Mouse (Mus musculus) A20 (cell line): ENCODE results near the gene Arid5b.

Source experiments
- DNase-seq: peaks from one replicate; pipeline ENCODE4 v3.0.0-alpha.2; 2011; ENCODE audit warnings: low read depth, low spot score

Gene Arid5b

GRCm38 (mm10) chr10:68164723-68165706 is 113.5 kb downstream of the Arid5b start:
- DNase-seq = no peak

DNA sequence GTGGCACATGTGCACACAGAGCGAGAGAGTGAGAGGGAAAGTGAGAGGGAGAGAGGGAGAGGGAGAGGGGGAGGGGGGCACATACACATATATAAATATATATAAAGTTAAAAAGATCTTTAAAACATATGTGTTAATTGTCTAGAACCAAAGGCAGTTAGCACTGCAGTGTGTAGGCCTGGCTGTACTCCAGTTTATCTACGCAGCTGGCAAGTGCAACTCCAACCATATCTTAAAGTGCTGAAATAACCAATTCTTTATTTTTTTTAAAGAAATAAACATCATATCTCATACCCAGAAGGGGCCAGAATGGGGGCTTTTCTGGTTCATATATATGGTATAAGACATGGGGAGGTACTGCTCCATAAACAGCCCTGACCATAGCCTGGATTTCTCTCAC is 114.4 kb downstream of the Arid5b start:
- no peak for DNase-seq

DNA sequence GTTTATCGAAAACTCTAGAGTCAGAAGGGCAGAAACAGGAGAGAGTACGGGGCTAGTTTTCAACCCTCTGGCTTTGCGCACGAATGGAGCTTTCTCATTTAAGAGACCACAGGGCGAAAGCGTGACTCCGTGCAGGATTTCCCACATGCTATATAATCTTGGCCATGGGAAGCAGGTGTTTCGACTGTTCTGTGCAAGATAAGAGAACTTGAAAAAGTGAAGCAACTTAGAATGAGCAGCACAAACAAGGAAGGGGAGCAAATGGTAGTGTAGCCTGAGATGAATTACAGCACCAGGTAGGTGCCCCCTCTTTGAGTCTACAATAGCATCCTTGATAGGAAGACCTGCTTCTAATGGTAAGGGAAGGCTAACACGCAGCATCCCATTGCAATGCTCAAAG is 118.8 kb downstream of the Arid5b start:
- DNase-seq = no peak

GRCm38 (mm10) chr10:68158555-68158954 is 120.0 kb downstream of the Arid5b start:
- no peak for DNase-seq

- no peak for DNase-seq
These were observed 121.0 kb downstream of the Arid5b start for GRCm38 (mm10) chr10:68157511-68157910.

DNA sequence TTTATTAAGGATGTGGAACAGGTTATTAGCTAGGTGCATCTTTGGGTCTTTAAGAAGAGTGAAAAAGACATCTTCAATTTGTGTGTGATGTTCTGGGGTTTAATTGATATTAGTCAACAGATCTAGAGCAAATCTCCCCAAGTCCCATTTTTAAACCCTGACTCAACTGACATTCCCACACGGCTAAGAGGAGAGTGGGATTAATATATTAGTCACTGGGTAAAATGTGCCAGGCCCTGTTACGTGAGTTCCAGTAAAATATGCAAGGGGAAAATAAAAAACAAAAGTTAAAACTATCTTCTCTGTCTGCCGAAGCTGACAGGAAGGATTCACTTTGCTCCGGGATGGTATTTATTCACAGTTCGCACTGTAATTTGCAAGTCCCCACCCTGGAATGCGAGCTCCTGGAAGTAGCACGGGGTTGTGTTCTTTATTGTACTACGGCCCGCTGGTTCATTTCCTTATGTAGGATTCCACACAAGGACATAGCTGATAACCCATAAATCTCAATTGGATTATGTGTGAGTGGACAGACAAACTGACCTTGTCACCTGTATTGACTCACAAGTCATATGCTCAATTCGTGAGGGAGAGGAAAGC is 121.8 kb downstream of the Arid5b start:
- no peak for DNase-seq

- no peak for DNase-seq
These were observed 122.4 kb downstream of the Arid5b start for GRCm38 (mm10) chr10:68156159-68156558.

GRCm38 (mm10) chr10:68155431-68156119 is 123.0 kb downstream of the Arid5b start:
- no peak for DNase-seq

DNA sequence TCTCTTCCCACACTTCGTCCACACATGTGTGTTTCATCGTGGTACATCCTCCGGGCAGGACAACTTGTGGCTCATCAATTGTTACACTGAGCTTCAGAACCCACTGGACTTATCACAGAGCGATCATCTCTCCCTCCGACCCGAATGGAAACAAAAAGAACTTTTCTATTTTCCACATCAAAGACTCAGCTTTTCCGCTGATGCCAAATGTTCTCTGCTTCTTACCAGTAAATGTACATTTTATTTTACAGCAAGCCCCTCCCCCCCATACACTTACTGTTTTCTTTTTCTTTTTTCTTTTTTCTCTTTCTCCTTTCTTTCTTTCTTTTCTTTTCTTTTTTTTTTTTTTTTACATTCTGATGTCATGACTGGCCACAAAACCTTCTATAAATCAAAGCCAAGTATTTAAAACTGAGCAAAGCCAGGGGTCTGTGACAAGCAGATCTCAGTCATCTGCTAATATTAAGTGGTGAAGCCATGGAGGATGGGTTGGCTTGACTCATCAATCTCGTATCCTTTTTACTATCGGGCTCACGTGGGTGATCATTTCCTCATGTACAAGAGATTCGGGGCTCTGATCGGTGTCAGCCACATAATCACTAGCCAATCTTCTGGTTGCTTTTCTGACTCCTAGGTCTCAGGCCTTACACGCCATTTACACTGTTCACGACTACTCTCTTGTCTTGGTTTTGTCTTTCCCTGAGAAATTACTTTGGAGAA is 124.3 kb downstream of the Arid5b start:
- no peak for DNase-seq

DNA sequence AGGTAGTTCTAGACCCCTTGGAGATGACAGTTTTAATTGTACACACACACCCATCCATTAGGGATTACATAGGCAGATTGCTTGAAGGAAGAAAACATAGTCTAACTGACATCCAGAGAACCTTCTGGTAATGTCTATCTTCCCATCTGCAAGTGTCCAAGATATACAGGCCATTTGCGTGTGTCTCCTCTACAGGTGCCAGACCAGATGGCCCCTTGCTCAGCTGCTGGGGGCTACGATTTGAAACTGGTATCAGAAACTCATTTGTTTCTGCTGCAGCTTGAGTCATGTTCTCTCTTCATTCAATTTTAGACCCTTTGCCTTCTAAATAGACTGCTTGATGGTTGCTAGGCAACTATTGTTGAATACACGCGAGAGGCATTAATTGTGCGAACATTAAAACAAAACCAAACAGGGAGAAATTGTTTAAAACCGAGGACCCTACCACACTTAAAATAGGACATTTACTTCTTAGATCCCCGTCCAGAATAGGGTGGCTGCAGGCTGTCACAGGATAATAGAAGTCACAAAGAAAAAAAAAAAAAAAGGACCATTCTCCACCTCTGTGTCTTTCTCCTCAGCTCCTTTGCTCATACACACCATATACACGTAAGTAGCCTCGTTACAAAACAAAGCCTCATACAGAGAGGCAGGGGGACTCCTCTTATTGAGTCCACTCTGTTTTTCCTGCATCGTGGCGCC is 125.0 kb downstream of the Arid5b start:
- no peak for DNase-seq

DNA sequence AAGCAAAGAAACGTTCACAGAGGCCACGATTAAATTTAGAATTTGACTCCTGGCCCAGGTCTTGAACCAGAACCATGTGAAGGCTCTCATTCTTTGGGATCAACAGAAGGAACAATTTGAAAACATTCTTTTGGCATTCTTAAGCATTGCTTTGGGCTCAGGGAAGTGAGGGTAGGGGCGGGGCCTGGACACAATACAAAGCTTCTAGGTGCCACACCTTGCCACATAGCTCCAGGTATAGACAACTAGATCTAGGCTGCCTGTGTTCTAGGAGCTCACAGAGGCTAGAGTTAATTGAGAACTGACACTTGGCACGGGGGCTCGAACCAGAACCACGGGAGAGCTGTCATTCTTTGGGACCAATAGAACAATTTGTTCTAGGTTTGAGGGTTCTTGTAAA is 130.0 kb downstream of the Arid5b start:
- no peak for DNase-seq

DNA sequence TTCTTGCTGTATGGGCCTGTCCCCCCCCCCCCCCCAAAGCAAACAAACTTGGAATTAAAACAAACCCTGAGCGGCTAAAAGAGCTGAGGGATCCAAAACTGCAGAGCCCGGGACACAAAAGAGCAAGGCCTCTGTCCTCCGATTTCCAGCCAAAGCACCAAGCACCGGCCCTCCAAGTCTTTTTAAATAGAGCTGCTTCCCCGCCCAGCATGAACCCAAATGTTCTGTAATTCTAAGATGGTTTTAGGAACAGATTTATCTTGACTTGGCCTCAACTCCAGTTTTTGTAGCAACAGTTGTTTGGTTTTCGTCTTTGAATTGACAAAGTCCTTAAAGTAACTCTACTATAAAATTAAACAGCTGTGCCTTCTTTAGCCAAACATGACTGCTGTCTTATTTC is 130.8 kb downstream of the Arid5b start:
- DNase-seq = no peak

GRCm38 (mm10) chr10:68146842-68147241 is 131.7 kb downstream of the Arid5b start:
- DNase-seq = peak; percentile 64

- no peak for DNase-seq
These were observed 133.1 kb downstream of the Arid5b start for GRCm38 (mm10) chr10:68145286-68145950.

DNA sequence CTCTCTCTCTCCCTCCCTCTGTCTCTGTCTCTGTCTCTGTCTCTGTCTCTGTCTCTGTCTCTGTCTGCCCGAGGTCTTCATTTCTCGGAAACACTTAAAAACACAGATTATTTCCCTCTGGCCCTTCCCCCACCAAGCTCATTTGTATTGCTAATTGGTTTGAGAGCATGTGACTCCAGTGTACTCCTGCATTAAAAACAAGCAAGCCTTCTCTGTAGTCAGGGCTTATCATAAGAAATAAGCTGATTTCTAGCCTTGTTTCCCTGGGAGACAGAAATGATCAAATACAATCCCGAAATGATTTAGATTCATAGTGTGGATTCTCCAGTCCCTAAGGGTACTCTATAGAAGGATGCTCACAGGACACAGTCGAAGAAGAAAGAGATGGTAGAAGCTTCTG is 136.0 kb downstream of the Arid5b start:
- DNase-seq = no peak

DNA sequence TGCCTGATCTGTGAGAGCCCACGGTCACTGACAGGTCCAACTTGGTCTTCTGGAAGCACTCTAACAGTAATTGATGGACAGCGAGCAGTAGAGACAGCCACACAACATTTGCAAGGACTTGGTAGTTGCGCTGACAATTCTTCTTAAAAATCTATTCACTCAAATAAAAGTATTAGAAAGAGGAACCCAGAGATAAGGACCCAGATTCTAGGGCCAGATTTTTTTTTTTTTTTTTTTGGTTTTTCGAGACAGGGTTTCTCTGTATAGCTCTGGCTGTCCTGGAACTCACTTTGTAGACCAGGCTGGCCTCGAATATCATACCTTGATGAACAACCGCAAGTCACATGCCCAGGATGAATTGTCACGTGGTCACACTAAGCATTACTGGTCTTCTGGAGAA is 137.0 kb downstream of the Arid5b start:
- no peak for DNase-seq

DNA sequence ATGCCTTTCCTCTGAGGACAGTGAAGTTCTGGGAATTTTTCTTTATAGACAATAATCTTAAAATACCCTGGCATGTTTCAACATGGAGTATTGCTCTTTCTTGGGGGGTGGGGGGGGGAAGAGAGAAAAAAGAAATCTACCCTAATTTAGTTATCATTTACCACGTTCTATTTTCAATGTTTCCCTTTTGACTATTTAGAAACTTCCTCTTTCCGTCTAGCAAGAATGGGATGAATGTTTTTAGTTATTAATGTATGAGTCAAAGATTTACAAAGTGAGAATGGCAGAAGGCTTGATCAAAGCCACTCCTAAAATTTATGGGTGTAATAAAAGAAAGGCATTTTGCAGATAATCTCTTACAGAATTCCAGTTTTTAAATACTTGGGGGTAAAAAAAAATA is 137.7 kb downstream of the Arid5b start:
- DNase-seq = peak; percentile 5

DNA sequence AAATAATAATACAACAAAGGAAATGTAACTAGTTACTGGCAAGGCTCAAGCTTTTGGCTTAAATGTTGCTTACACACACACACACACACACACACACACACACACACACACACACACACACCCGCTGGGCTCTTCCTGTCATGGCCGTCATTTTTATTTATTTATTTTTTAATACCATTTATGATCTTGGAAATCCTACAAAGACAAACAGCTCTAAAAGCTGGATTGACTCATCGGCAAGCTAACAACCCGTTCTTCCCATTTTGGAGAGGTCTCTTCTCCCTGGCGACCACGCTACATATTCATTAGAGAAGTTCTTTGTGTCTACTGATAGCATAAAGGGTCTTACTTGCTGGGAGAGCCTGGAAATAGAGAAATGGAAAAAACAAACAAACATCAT is 138.2 kb downstream of the Arid5b start:
- no peak for DNase-seq

DNA sequence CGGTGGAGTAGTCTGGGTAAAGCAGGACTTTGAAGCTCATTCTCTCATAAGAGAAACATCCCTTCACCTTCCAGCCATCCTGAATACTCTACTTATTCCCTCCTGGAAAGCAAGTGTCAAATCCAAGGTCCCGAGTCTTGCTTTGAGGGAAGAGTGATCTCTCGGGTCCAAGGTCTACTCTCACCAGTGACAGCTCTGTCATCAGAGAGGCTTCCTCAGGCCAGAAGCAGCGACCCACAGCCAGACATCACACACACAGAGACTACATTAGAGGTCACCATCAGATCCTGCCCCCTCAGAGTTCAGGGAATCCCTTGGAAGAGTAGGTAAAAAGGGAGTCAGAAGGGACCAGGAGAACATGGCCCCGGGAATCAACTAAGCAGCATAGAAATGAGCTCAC is 140.4 kb downstream of the Arid5b start:
- DNase-seq = no peak

GRCm38 (mm10) chr10:68137151-68137833 is 141.2 kb downstream of the Arid5b start:
- no peak for DNase-seq
